ENCODE assay signal across 10 mouse cellular contexts in genomic region chr6:104312993-104313392, GRCm38 (mm10).
DNase-seq lines count a peak whose midpoint lies in the region; ATAC-seq lines count a peak whose summit lies in the region.
"Had no signal": no experiment of that assay in that cellular context is flagged by ENCODE, and none has a peak within 500 bp of the region (broad histone marks: within the 10 kb centered on the region; RNA-seq: fewer than 3 reads in every experiment).

No protein-coding gene starts in this region.

- H3K27me3 ChIP-seq in forebrain, embryonic 13.5 days = no peaks in the 10 kb centered on the region
- H3K27me3 ChIP-seq: limb, embryonic 15.5 days had no signal

- ATAC-seq in forebrain, embryonic 13.5 days = peak; percentile 99

- no peak overlapping the region for H3K27ac ChIP-seq in forebrain, embryonic 13.5 days
- H3K27ac ChIP-seq: limb, embryonic 15.5 days had no signal

- DNase-seq in cerebellum, adult 9-10 months = peak; percentile 99
- peak; percentile 5 to 18 for DNase-seq in layer of hippocampus, adult 8-10 months (ENCODE audit: low spot score in 2 of 2)
- peak; percentile 70 for DNase-seq in retina, embryonic 14.5 days (ENCODE audit: low spot score)
- DNase-seq in urinary bladder, adult 18-20 months (ENCODE audit: low spot score in 2 of 2) = no peak
- DNase-seq in T-cell, adult 2 months (ENCODE audit: low spot score) = no peak
- DNase-seq in spleen, adult 12 weeks (ENCODE audit: low spot score) = no peak
- DNase-seq in urinary bladder, postnatal 10 days (ENCODE audit: low spot score) = no peak
- DNase-seq: thymus, postnatal 4 days had no signal

- no peaks in the 10 kb centered on the region for H3K9me3 ChIP-seq in forebrain, embryonic 13.5 days (replicated peaks)
- H3K9me3 ChIP-seq: limb, embryonic 15.5 days had no signal

- H3K4me3 ChIP-seq in forebrain, embryonic 13.5 days = no peak overlapping the region
- H3K4me3 ChIP-seq: limb, embryonic 15.5 days had no signal

- H3K4me2 ChIP-seq in forebrain, embryonic 13.5 days = no peak overlapping the region
- H3K4me2 ChIP-seq: limb, embryonic 15.5 days had no signal

- H3K9ac ChIP-seq in forebrain, embryonic 13.5 days = no peak overlapping the region
- H3K9ac ChIP-seq: limb, embryonic 15.5 days had no signal

- no peaks in the 10 kb centered on the region for H3K4me1 ChIP-seq in forebrain, embryonic 13.5 days
- H3K4me1 ChIP-seq: limb, embryonic 15.5 days had no signal

- 11% methylated on average over 3 of the region's 3 CpGs for WGBS in forebrain, embryonic 13.5 days

- H3K36me3 ChIP-seq in forebrain, embryonic 13.5 days (ENCODE audit: poor library complexity, severe bottlenecking) = no peaks in the 10 kb centered on the region
- H3K36me3 ChIP-seq: limb, embryonic 15.5 days had no signal

Comparison
In these comparisons a context has a peak if more than half of its experiments do, and no peak if none do; other contexts are left out.
1. DNase-seq: peak in cerebellum, adult 9-10 months (single experiment), layer of hippocampus, adult 8-10 months (2 of 2) and retina, embryonic 14.5 days (single experiment); none in urinary bladder, adult 18-20 months (0 of 2), T-cell, adult 2 months (single experiment), spleen, adult 12 weeks (single experiment) and urinary bladder, postnatal 10 days (single experiment).